Mouse (Mus musculus): Measurements from ENCODE around the gene Sncg.
A peak's percentile ranks its signal among the peaks of the same experiment; 100 is the strongest.
"Not testable (repeated sequence)": the region's sequence is repeated elsewhere in the genome, so short reads cannot be mapped to it uniquely, and the experiment has no call there.

Sncg gene

GRCm38 (mm10) chr14:34370921-34371320, 3.7 kb downstream of the Sncg start:
- no peak for DNase-seq (ENCODE audit: low read depth)

- DNase-seq (ENCODE audit: low read depth), result no peak
Measured at GRCm38 (mm10) chr14:34370203-34370602, 4.4 kb downstream of the Sncg start.

- DNase-seq (ENCODE audit: low read depth), result no peak
Measured at GRCm38 (mm10) chr14:34365147-34365507, 9.5 kb downstream of the Sncg start.

GRCm38 (mm10) chr14:34364254-34365146, 10.1 kb downstream of the Sncg start:
- not testable (repeated sequence) for DNase-seq (ENCODE audit: low read depth)

GRCm38 (mm10) chr14:34363490-34364253, 10.9 kb downstream of the Sncg start:
- DNase-seq (ENCODE audit: low read depth), result no peak

- DNase-seq (ENCODE audit: low read depth), result peak; percentile 25
Measured at GRCm38 (mm10) chr14:34362726-34363445, 11.7 kb downstream of the Sncg start.

- no peak for DNase-seq (ENCODE audit: low read depth)
Measured at GRCm38 (mm10) chr14:34362135-34362534, 12.5 kb downstream of the Sncg start.

GRCm38 (mm10) chr14:34360251-34360650, 14.3 kb downstream of the Sncg start:
- no peak for DNase-seq (ENCODE audit: low read depth)

- no peak for DNase-seq (ENCODE audit: low read depth)
Measured at GRCm38 (mm10) chr14:34359676-34360244, 14.8 kb downstream of the Sncg start.

GRCm38 (mm10) chr14:34357671-34358455, 16.7 kb downstream of the Sncg start:
- no peak for DNase-seq (ENCODE audit: low read depth)

GRCm38 (mm10) chr14:34355301-34355700, 19.3 kb downstream of the Sncg start, which contains the start of gene Fam25c:
Gene Fam25c (minus strand): TSS chr14:34355433.
- DNase-seq (ENCODE audit: low read depth), result no peak

- no peak for DNase-seq (ENCODE audit: low read depth)
Measured at GRCm38 (mm10) chr14:34354456-34354855, 20.1 kb downstream of the Sncg start.

- no peak for DNase-seq (ENCODE audit: low read depth)
Measured at GRCm38 (mm10) chr14:34353326-34353725, 21.3 kb downstream of the Sncg start.

GRCm38 (mm10) chr14:34352523-34352922, 22.1 kb downstream of the Sncg start:
- DNase-seq (ENCODE audit: low read depth), result no peak

- DNase-seq (ENCODE audit: low read depth), result no peak
Measured at GRCm38 (mm10) chr14:34351660-34352059, 22.9 kb downstream of the Sncg start.

- no peak for DNase-seq (ENCODE audit: low read depth)
Measured at GRCm38 (mm10) chr14:34349007-34349406, 25.6 kb downstream of the Sncg start.

- DNase-seq (ENCODE audit: low read depth), result no peak
Measured at GRCm38 (mm10) chr14:34348301-34348700, 26.3 kb downstream of the Sncg start.

- DNase-seq (ENCODE audit: low read depth), result no peak
Measured at GRCm38 (mm10) chr14:34347084-34347483, 27.5 kb downstream of the Sncg start.

GRCm38 (mm10) chr14:34345771-34346566, 28.6 kb downstream of the Sncg start:
- no peak for DNase-seq (ENCODE audit: low read depth)

GRCm38 (mm10) chr14:34344361-34344760, 30.2 kb downstream of the Sncg start:
- DNase-seq (ENCODE audit: low read depth), result no peak

All from c-Kit-positive CD71-positive TER-119-negative erythroid progenitor cells, embryonic 14.5 days (primary cell).